Mouse (Mus musculus): Measurements from ENCODE around the gene Ly6g5c.

Gene Ly6g5c

DNA sequence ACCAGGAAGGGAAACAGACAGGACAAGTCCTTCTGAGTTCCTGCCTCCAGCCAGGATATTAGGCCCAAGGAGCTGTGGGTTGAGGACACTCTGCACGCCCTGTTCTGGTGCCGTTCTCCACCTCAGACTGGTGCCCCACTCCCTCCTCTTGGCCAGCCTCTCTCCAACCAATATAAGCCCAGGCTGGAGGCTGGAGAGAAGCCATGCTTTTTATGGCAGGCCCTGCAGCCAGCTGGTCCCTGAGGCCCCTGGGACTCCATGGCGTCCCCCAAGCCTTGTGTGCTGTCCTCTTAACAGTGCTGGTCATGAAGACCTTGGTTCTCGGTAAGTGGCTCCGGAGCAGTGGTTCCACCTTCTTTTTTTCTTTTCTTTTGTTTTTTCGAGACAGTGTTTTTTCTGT lies at the start of gene Ly6g5c:
Gene Ly6g5c, plus strand, starts transcription at position 183 of the 400 bp plus-strand sequence.
- no peak for DNase-seq

DNA sequence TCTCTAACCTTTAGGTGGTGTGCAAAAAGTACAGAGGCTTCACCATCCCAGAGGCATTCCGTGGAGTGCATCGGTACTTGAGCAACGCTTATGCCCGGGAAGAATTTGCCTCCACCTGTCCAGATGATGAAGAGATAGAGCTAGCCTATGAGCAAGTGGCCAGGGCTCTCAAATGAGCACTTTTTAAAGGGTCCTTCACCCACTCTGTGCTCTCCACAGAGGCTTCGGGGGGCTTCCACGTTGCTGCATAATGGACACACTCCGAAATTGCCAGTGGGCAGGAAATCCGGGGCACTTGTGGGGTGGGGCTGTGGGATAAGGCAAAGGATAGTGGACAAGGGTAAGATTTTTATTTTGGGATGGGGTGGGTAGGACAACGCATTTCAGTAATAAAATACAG lies 49.8 kb upstream of the Ly6g5c start:
- no peak for DNase-seq

DNA sequence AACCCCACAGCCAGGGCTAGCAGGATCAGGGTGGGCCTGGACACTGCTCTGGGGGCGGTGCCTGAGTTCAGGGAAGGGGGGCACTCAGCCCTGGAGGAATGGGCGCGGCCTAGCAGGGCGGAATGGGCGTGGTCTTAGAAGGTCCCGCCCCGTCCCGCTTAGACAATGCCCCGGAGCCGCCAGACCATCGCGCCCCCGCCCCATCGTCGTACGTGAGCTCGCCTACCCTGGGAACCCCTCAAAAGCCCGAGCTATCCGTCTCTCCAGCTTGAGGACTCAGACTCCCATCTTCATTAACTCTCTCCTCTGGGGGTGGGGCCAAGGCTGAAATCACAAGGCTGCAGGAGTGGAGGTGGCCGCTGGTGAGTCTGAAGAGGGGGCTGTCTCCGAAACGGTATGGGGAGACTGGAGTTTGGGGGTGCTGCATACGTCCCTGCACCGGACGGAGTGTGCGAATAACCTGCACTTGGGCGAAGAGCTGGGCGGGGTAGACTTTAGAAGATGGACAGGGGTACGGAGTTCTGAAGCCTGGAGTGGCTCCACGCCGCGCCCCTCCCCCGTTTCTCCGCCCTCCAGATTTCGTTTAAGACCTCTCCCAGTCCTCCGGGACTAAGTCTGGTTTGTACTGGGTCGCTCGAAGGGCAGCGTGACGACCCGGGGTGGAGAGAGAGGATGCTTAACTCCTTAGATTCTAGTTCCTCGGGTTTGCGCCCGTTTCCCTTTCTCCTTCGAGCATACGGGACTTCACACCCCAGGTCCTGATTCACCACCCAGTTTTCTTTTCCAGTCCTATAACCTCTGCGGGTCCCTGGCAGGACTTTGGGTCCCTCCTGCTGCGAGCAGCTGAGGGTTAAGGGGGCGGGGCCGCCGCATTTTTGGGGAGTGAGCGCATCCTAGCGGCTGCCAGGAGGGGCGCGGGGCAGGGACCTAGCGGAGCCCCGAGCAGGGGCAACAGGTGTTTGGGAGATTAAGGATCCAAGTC lies 48.9 kb upstream of the Ly6g5c start, which contains the start of gene Ddah2:
Gene Ddah2, plus strand, starts transcription at position 125 of the 982 bp plus-strand sequence.
- DNase-seq = peak; percentile 93

DNA sequence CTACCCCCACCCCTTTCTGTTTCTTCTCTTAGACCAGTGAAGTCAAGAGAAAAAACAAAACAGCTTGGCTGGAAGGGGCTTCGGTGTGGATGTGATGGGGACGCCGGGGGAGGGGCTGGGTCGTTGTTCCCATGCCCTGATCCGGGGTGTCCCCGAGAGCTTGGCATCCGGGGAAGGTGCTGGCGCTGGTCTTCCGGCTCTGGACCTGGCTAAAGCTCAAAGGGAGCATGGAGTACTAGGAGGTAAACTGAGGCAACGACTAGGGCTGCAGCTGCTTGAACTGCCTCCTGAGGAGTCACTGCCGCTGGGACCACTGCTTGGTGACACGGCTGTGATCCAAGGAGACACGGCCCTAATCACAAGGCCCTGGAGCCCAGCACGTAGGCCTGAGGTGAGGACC lies 48.0 kb upstream of the Ly6g5c start:
- DNase-seq = no peak

DNA sequence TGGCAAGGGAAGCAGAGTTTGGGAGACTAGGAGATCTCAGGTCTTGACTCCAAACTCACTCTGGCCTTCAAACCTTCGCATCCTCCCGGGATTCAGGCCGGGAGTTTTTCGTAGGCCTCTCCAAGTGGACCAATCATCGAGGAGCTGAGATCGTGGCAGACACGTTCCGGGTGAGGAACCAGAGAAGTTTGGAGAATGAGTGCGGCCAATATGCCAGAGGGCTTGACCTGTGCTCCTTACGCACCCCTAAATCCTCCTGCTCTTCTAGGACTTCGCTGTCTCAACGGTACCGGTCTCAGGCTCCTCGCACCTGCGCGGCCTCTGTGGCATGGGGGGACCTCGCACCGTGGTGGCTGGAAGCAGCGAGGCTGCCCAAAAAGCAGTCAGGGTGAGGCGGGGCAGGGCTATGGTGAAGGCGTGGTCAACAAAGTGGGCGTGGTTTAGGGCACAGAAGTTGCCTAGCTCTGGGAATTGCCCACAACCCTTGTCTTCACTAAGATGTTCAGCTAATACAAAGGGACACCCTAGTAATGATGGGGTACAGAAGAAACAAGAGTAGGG lies 47.3 kb upstream of the Ly6g5c start:
- DNase-seq = no peak

DNA sequence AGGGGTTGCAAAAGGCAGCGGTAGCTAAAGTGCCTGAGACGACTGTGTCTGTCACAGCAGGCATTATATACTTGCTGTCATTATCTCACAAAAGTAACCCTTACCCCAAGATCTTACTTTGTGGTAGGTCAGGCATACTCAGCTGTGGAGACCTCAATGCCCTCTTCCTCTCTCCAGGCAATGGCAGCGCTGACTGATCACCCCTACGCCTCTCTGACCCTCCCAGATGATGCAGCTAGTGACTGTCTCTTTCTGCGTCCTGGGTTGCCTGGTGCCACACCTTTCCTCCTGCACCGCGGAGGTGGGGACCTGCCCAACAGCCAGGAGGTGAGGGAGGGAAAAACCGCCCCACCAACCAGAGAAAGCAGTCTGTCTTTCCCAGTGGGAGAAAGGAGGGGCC lies 46.8 kb upstream of the Ly6g5c start:
- DNase-seq = no peak

DNA sequence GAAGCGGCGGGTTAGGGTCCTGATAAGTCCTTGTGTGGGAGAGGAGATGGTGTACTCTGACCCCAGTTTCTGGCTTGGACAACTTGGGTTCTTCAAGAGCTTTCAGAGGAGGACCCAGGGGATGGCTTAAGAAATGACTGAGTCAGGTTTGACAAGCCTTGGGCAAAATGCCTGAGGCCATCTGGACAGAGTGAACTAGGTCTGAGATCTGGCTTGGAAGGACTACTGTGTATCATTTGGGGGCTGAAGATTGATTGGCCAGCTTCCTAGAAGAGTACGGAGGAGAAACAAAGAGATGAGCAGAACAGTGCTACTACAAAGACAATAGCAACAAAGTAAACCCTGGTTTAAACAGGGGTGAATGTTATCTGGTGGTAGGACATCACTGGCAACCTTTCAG lies 44.6 kb upstream of the Ly6g5c start:
- DNase-seq = no peak

DNA sequence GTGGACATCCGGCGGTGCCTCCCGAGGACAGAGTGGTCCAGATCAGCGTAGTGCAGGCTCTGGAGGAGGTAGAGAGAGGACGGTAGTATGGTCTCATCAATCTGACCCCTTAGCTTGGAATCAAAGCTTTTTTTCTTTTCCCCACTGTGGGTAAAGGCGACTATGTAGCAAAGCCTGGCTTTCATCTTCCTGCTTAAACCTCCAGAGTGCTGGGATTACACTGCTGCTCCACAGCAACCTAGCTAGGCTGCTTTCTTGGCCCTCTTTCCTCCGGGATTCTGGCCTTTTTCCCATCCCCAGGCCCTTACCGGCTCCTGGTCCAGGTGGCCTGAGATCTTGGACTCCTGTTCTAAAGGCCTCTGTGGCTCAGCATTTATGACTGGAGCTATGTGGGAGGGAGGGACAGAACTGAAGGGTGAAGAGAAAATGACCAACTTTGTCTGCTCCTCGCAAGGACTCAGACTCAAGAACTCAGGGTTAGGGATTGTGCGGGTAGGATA lies 43.7 kb upstream of the Ly6g5c start:
- DNase-seq = no peak

DNA sequence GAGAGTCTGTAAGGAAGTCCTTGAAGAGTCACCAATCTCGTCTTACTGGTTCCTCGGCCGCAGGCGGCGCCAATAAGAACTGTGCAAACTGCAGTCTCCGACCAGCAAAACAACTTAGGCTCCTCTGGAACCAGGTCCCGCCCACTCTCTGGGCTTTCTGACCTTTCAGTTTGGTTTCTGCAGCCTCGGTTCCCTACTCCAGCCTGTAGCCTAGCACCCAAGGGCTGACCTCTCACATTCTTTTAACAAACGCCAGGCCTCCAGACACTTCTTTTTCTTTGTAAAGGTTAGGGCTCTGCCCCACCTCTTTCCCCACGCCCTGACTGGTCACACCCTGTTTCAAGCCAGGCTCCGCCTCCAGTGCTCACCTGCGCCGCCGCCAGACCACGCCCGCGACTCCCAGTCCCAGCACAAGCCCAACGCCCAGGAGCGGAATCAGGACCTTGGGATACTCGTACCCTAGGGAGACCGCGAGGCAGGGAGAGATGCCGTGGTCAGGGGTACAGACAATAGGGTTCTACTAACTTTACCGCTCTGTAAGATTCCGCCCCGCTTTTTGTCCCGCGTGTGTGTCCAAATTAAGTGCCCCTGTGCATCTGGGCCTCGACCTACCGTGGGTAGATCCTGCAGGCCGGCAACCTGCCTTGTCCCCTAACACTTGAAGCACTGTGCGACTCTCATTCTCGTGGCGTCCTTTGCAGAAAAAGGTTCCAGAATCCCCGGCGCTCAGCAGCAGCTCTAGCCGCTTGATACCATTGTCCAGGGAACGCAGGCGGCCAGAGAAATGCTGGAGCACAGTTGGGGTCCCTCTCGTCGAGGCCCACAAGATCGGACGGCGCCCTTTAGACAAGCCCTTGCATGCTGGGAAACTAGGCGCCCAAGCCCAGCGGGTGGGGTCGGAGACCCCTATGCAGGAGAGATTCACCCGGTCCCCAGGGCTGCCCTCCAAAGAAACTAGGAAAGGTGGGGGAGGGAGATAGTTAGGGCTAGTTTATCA lies 42.8 kb upstream of the Ly6g5c start, which contains the start of gene Ly6g6c:
Gene Ly6g6c, plus strand, starts transcription at position 438 of the 997 bp plus-strand sequence.
- no peak for DNase-seq

DNA sequence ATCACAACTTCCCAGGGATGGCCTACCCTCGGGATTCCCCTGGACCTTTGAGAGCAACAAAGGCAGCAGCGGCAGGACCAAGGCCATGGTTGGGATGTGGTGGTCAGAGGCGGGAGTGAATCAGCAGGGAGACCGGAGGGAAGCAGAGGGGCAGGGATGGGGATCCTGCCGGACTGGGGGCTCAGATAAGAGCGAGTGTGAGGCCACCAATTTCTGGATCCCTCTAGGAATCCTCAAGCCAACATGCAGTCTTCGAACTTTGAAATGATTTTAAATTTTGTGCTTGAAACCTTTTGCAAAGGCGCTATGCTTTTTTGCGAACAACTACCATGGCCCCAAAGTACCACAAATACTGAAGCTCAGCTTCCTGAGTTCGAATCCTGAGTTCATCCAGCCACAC lies 42.0 kb upstream of the Ly6g5c start, which contains the start of gene Mpig6b:
Gene Mpig6b, minus strand, starts transcription at position 101 of the 400 bp plus-strand sequence.
- DNase-seq = no peak

DNA sequence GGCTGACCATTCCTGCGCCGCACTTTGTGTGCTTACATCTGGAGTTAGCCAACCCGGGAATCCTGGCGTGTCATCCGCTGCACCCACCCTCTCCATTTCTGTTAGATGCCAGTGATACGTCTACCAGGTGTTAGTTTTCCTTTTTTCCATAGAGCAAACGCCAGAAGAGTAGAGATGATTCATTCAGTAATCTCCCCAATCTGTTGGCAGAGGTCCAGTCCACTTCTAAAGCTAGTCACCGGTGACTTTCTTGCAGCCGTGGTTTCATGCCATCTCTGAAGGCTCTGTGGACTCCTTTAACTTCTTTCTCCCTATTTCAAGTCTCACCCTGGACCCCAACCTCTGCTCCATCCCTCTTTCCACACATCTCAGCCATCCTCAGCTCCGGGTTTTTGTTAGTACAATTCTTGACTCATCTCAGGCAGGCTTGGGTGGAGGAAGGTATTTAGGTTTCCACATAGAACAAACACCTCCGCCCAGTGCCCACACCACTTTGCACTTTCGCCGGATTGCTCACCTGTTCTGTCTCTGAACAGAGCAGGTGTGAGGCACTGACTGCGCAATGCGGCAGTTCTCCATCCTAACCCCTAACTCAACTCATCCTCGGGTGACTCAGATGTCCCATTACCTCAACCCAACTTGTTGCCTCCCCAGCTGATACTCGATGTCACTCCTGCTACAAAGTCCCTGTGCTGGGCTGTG lies 39.7 kb upstream of the Ly6g5c start:
- no peak for DNase-seq

DNA sequence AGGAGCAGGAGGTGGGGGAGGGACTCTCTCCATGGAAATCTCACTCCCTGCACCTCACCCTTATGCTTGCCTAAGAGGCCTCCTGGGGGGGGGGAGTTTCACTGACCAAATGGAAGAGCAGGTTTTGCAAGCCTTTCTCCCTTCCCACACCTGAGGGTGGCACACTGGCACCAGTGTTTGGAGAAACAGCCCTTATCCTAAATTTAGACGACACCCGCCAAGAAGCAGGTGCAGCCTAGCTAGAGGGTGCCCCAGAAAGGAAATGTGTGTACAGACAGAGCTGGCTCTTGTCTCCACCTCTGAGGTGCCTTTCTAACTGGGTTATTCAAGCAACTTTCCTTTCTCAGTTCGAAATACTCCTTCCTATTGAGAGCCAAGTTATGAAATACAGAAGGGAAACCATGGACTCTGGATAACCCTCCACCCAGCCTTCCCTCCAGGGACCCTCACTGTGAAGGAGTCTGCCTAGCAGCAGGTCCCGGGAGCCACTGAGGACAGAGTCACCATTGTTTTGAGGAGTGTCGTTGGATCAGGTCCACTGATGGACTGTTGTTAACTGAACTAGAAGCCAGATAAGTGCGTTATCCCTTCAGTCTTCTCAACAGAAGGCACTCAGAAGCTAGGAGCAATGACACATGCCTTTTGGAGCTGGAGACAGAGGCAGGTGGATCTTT lies 37.4 kb upstream of the Ly6g5c start:
- peak; percentile 68 for DNase-seq

DNA sequence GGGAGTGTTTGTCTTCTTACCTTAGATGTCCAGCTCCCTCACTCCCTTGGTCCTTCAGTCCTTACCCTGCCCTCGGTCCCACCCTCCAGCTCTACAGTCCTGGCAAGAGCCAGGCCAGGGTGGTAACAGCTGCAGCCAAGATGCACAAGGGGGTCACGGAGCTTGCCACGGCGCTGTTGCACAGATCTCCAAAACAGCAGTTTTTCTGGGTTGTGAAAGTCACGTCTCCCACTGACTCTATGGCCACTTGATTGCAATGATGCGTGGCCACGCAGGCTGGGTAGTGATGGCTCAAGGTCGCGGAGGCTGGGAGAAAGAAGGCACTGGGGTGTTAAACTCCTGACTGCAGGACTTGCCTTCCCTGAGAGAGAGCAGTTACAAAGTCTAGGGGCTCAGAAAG lies 36.6 kb upstream of the Ly6g5c start:
- DNase-seq = no peak

DNA sequence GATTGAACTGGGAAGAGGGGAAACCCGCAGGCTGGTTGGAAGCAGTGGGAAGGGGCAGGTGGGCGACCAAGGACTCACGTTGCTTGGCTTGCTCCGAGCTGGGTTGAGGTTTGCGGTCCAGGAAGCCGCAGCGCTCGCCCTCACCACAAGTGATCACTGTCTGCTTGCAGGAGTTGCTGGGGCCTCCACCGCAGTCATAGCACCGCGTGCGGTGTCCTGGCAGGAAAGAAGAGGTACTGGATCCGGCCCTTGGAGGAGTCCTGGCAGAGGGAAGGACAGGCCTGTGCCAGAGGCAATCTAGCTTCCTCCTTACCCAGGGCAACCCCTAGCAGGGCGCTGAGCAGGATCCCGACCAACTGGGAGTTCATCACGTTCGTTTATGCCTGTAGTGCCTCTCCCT lies 34.0 kb upstream of the Ly6g5c start:
- DNase-seq = peak; percentile 22

DNA sequence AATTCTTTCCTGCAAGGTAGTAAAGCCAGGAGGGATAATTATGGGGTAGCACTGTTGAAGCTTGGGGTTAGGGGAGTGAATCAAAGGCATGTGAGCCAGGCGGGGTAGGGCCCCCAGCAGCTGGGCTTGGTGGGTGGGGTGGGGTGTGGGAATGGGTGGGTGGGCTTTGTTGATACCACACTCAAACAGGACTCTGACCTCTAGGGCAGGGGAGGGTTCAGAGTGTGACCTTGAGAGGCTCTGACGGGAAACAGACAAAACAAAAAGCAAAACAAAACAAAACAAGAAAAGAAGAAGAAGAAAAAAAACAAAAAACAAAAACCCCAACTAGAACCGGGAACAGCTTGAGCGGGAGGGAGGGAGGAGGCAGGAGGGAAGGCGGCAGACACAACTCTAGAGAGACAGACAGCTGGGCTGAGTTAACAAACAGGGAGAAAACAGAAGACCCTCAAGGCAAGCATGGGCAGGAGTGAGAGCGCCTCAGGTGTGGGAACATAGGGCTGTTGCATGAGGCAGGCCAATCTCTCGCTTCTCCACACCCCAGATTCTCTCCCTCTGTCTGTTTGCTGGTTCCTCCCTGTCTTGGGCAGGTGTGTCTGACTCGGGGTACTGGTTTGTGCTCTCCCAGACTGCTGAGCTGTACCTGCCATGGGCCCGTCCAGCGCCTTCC lies 31.4 kb upstream of the Ly6g5c start, which contains the start of gene Ly6g6e:
Gene Ly6g6e, plus strand, starts transcription at position 396 of the 670 bp plus-strand sequence.
- DNase-seq = no peak

DNA sequence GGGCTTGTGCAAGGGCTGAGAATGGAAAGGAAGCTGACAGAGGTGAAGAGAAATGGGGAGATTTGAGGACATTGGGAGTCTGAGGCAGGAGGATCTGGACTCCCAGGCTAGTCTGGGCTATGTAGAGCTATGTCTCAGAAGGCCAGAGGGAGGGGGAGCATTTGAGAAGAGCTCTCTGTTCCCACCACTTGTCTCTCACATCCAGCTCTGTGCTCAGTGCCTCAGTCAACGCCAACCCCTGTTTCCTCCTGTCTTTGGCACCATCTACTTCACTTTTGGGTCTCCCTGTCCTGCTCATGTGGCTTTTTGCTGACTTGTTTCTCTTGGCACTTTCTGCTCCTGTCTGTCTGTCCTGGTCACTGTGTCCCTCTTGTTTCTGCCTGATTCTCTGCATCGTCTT lies 30.8 kb upstream of the Ly6g5c start:
- no peak for DNase-seq

DNA sequence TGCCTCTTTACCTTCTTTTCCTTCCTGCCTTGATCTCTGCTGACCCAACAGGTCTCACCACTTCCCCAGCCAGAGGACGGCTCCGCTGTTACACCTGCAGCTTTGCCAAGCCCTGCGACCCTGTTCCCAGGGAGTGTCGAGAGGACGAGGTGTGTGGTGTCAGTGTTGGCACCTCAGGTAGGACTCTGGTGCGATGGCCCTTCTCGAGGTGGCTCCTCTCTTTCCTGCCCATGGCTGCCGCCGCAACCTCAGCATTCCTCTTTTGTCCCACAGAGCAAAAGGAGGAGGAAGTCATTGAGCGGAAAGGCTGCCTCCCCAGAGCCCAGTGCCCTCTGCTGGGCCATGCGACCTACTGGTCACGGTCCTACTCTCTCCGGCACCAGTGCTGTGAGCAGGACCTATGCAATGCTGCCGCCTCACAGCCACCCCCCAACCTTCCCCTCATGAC lies 30.3 kb upstream of the Ly6g5c start, which contains the start of gene Ly6g6d:
Gene Ly6g6d, minus strand, starts transcription at position 280 of the 448 bp plus-strand sequence.
- DNase-seq = no peak

DNA sequence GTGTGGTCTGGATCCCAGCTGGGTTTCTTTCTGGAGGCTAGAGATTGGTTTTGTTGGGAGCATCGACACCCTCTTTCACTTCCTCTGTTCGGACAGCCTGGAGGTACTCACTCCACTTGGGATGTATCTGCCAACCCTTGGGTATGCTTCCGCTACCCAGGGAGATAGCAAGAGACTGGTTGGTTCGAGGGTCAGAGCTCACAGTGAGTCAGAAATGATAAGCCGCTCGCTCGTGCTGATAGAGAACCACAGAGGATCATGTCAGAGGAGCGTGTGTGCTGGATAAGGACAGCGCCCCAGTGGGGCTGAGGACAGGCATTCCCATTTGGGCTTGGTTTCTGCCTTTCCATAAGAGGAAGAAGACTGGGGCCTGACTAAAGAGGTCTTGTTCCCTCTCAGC lies 28.3 kb upstream of the Ly6g5c start:
- DNase-seq = no peak

DNA sequence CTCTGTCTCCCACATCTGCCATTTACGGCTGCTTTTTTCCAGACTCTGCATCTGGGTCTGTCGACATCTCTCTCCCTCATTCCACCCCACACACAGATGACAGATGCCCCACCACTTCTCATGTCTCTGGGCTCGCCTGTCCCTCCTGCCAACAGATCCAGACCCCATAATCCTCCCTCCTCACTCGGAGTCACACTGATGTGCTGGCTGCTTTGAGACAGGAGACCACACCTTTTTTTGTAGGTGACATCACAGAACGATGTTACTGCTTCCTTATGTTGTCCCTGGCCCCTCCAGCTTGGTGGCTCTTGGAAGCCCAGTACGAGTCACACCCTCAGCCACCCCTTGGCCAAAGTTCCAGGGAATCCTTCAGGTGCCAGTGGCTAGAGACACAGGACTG lies 27.8 kb upstream of the Ly6g5c start:
- no peak for DNase-seq

DNA sequence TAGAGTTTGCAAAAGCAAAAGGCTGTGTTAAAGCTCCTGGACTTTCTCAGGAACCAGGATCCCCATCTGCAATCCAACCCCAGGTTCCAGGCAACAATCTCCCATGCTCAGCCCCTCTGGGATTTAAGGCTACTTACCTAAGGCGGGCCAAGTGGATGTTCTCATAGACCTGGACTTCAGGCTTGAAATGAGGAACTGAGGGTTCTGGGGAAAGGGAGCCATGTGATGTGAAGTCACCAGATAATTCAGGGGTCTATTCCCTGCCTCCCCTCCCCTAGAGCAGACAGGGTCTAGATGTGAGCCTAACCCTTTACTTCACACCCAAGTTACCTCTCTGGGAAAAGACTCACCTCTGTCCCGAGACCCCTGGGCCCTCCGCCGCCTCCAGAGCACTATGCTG lies 27.4 kb upstream of the Ly6g5c start:
- no peak for DNase-seq
